Mouse (Mus musculus) embryonic fibroblast, embryonic 13.5 days (primary cell): ENCODE results near the gene Ahdc1.

Source experiments
- CTCF ChIP-seq: IDR thresholded peaks from 2 replicates; pipeline ENCODE4 v1.5.1; 2011; ENCODE audit warnings: mild to moderate bottlenecking, control low read depth, low read length, moderate library complexity, borderline replicate concordance; ENCODE audit not compliant: insufficient read depth
- POLR2A ChIP-seq: IDR thresholded peaks from 2 replicates; pipeline ENCODE4 v1.6.1; 2011; ENCODE audit warnings: low read depth, mild to moderate bottlenecking, control low read depth, low read length, moderate library complexity

DNA sequence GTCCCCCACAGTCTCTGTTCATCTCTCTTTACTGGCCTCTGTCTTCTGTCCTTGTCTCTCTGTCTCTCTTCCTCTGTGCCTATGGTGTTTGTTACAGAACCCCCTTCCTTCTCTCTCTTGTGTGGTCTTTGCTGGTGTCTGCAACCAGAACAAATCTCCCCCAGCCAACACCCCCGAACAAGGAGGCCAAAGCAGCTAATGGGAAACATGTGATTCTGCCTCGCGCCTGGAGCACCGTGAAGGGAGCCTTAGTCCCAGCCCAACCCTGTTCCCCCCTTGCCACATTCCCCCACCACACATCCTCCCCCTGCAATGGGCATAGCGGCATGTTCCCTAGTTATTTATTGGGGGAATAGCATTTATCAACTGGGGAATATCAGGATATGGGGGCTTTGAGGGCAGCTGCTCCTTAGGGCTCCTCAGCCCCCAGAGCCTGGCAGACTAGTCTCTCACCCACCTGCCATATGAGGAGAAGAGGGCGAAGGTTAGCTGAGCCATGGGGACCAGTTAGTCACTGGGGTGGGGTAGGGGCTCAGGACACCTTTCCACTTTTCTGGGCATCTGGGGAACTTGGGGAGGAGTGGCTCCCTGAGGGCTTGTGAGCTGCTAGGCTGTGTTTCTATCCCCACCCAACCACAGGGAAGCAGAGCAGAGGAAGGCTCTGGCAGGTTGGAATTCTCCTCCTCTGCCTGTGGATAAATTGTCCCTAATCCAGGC, 41.1 kb downstream of the Ahdc1 start:
- no peak for TF ChIP-seq CTCF
- TF ChIP-seq POLR2A, result no peak
